Mouse (Mus musculus): ENCODE measurements around the gene Ndufa6. TPM values are rescaled to one million over a fixed set of nuclear protein-coding genes. Genes with fewer than 3 reads are reported as not detected.
"Not testable (repeated sequence)": the region's sequence is repeated elsewhere in the genome, so short reads cannot be mapped to it uniquely, and the experiment has no call there.

Gene Ndufa6
- polyA plus RNA-seq (2012; rRNA removed): 632 and 646 TPM in 2 replicates

DNA sequence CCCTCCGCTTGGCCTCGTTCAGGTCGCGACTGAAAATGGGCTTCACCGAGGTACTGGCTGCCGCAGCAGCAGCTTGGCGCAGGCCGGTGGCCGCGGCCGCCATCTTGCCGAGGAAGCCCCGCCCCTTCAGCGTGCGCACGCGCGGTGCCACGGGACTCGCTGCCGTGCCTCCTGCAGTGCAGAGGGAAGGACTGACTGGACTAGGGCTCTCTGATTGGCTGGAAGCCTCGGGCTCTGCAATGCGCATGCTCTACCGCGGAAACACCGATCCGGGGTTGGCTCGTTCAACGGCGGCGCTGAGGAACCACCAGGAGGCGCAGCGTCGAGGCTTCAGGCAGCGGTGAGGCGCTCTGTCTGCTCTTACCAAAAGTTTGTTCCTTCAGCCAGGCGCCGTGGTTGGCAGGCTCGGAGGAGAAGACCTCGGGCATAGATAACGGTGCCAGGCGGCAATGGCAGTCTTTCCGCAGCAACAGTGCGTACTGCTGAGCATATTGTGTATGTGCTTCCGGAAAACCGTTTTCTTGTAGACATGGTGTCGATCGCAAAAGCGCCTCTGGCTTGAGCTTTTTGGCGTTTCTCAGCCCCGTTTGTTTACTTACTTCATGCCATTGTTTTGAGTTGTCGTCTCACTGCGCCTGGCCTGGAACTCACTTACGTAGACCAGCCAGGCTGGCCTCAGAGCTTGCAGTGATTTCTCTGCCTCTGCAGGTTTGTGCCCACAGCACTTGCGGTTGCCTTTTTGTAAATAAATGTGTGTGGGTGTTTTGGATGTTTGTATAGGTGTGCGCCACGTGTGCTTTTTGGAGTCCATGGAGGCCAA is at the start of gene Ndufa6:
Ndufa6 (minus strand) TSS at position 197 of the 820 bp plus-strand sequence.
- 2% methylated on average over 57 of the region's 57 CpGs for WGBS
- DNase-seq: peak; percentile 99
- Histone ChIP-seq H3K36me3 (ENCODE audit: control insufficient read depth, insufficient read depth, low read length) (peaks cover 3% of the 10 kb centered on the region; the same call in 1 of the 2 replicates), H3K4me3 (ENCODE audit: insufficient read depth, low read depth, low read length) (peak within 1 kb of the TSS; percentile 94), H3K27me3 (replicated peaks; ENCODE audit: control insufficient read depth, insufficient read depth, low read length) (no peaks in the 10 kb centered on the region), H3K27ac (ENCODE audit: insufficient read depth, low read depth, low read length) (peak within 1 kb of the TSS; percentile 97), H3K4me1 (ENCODE audit: control insufficient read depth, insufficient read depth, low read length) (peaks cover 29% of the 10 kb centered on the region)
- TF ChIP-seq POLR2A (IDR thresholded peaks at IDR 0.05; ENCODE audit: low read depth, low read length): peak; percentile 93
- TF ChIP-seq CTCF (conservative IDR thresholded peaks at IDR 0.05; ENCODE audit: insufficient read depth, insufficient read length, low read depth, low read length): peak; percentile 93

GRCm38 (mm10) chr15:82403606-82404005 is 49.5 kb upstream of the Ndufa6 start:
- DNase-seq: no peak
- Histone ChIP-seq H3K36me3 (ENCODE audit: control insufficient read depth, insufficient read depth, low read length) (no peaks in the 10 kb centered on the region), H3K27me3 (replicated peaks; ENCODE audit: control insufficient read depth, insufficient read depth, low read length) (no peaks in the 10 kb centered on the region), H3K4me3 (ENCODE audit: insufficient read depth, low read depth, low read length) (no peak overlapping the region), H3K4me1 (ENCODE audit: control insufficient read depth, insufficient read depth, low read length) (no peaks in the 10 kb centered on the region), H3K27ac (ENCODE audit: insufficient read depth, low read depth, low read length) (no peak overlapping the region)
- WGBS: 93% methylated on average over 9 of the region's 9 CpGs
- TF ChIP-seq POLR2A (IDR thresholded peaks at IDR 0.05; ENCODE audit: low read depth, low read length): no peak
- no peak for TF ChIP-seq CTCF (conservative IDR thresholded peaks at IDR 0.05; ENCODE audit: insufficient read depth, insufficient read length, low read depth, low read length)

DNA sequence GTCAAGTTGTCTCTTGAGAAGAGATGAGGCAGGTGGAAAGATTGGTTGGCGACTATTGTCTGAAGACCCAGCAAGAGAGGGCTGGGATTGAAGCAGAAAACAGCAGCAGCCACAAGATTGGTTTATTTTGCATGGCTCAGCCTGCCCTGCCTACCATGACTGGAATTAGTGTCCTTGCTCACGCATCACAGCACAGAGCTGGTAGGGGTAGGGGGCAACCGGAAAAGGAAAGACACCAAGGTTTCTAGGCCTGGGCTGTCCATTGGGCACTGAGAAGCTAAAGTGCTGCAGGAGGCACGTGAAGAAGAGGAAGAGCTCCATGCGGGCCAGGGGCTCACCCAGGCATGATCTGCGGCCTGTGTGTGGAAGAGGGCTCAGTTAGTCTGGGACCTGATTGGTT is 48.6 kb upstream of the Ndufa6 start:
- WGBS: 93% methylated on average over 6 of the region's 6 CpGs
- Histone ChIP-seq H3K27me3 (replicated peaks; ENCODE audit: control insufficient read depth, insufficient read depth, low read length) (no peaks in the 10 kb centered on the region), H3K36me3 (ENCODE audit: control insufficient read depth, insufficient read depth, low read length) (no peaks in the 10 kb centered on the region), H3K4me1 (ENCODE audit: control insufficient read depth, insufficient read depth, low read length) (no peaks in the 10 kb centered on the region), H3K27ac (ENCODE audit: insufficient read depth, low read depth, low read length) (no peak overlapping the region), H3K4me3 (ENCODE audit: insufficient read depth, low read depth, low read length) (no peak overlapping the region)
- TF ChIP-seq CTCF (conservative IDR thresholded peaks at IDR 0.05; ENCODE audit: insufficient read depth, insufficient read length, low read depth, low read length) (no peak), POLR2A (IDR thresholded peaks at IDR 0.05; ENCODE audit: low read depth, low read length) (no peak)
- DNase-seq: no peak

DNA sequence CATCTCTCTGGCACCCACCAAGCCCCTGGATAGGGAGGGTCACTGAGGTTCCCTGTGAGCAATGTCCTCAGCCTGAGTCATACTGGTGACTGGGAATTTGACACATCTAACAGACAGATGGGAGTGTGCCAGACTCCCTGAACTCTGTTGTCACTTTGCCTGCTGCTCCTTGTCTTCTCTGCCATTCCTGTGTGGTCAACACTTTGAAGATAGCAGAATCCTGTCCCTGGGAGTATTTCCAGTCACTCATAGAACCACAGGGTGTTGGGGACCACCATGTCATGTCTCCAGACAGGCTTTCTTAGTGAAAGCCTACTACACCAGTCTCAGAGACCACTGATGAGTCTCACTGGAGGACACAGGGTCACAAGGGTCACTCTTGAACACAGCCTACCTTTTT is 48.0 kb upstream of the Ndufa6 start:
- Histone ChIP-seq H3K36me3 (ENCODE audit: control insufficient read depth, insufficient read depth, low read length) (no peaks in the 10 kb centered on the region), H3K27me3 (replicated peaks; ENCODE audit: control insufficient read depth, insufficient read depth, low read length) (no peaks in the 10 kb centered on the region), H3K4me3 (ENCODE audit: insufficient read depth, low read depth, low read length) (no peak overlapping the region), H3K27ac (ENCODE audit: insufficient read depth, low read depth, low read length) (no peak overlapping the region), H3K4me1 (ENCODE audit: control insufficient read depth, insufficient read depth, low read length) (no peaks in the 10 kb centered on the region)
- TF ChIP-seq CTCF (conservative IDR thresholded peaks at IDR 0.05; ENCODE audit: insufficient read depth, insufficient read length, low read depth, low read length): no peak
- TF ChIP-seq POLR2A (IDR thresholded peaks at IDR 0.05; ENCODE audit: low read depth, low read length): no peak
- no peak for DNase-seq

GRCm38 (mm10) chr15:82401516-82401915 is 47.4 kb upstream of the Ndufa6 start:
- no peaks in the 10 kb centered on the region for H3K27me3 ChIP-seq (replicated peaks; ENCODE audit: control insufficient read depth, insufficient read depth, low read length)
- H3K36me3 ChIP-seq (ENCODE audit: control insufficient read depth, insufficient read depth, low read length): no peaks in the 10 kb centered on the region
- 63% methylated on average over 2 of the region's 2 CpGs for WGBS
- no peak overlapping the region for H3K27ac ChIP-seq (ENCODE audit: insufficient read depth, low read depth, low read length)
- H3K4me1 ChIP-seq (ENCODE audit: control insufficient read depth, insufficient read depth, low read length): no peaks in the 10 kb centered on the region
- TF ChIP-seq POLR2A (IDR thresholded peaks at IDR 0.05; ENCODE audit: low read depth, low read length) (no peak), CTCF (conservative IDR thresholded peaks at IDR 0.05; ENCODE audit: insufficient read depth, insufficient read length, low read depth, low read length) (no peak)
- no peak for DNase-seq
- H3K4me3 ChIP-seq (ENCODE audit: insufficient read depth, low read depth, low read length): no peak overlapping the region

DNA sequence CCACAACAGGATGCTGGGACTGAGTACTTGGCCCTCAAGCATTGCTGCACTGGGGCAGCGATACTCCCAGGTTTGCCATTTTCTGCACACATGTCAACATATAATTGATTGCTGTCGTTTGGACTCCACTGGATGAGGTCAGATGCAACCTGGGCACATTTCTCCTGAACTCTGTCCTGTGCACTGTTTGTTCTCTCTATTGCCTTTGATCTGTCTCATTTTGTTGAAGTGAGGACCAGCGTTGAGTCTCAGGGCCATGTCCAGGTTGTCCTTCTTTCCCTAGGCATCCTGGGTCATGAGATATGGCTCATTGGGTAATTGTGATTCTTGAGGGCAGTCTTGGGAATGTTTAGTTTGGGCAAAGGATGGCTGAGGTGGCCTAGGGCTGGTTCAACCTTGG is 41.8 kb upstream of the Ndufa6 start:
- 81% methylated on average over 3 of the region's 3 CpGs for WGBS
- not testable (repeated sequence) for H3K4me1 ChIP-seq (ENCODE audit: control insufficient read depth, insufficient read depth, low read length); DNase-seq; H3K4me3 ChIP-seq (ENCODE audit: insufficient read depth, low read depth, low read length); H3K27me3 ChIP-seq (replicated peaks; ENCODE audit: control insufficient read depth, insufficient read depth, low read length); H3K27ac ChIP-seq (ENCODE audit: insufficient read depth, low read depth, low read length); H3K36me3 ChIP-seq (ENCODE audit: control insufficient read depth, insufficient read depth, low read length)

DNA sequence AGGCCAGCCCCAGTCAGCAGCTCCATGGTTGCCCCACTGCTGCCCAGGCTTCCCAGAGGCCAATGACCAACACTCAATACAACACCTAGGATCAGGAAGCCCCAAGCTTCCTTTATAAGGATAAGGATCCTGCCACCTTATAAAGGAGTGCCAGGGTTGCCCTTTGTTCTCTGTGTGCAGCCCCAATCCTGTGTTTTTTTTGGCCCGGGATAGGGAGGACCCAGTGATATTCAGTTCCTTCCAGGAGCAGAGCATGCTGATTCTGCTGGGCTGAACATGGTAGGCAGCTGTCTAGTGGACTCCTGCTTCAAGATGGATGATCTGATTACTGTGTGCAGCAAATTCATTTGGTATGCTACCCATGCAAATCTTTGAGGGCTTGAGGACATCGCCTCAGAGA is 39.8 kb upstream of the Ndufa6 start, which contains the start of gene Cyp2d11:
Cyp2d11 (minus strand) TSS at position 101 of the 400 bp plus-strand sequence.
- DNase-seq; H3K4me3 ChIP-seq (ENCODE audit: insufficient read depth, low read depth, low read length); H3K27ac ChIP-seq (ENCODE audit: insufficient read depth, low read depth, low read length); H3K4me1 ChIP-seq (ENCODE audit: control insufficient read depth, insufficient read depth, low read length); H3K36me3 ChIP-seq (ENCODE audit: control insufficient read depth, insufficient read depth, low read length); H3K27me3 ChIP-seq (replicated peaks; ENCODE audit: control insufficient read depth, insufficient read depth, low read length): not testable (repeated sequence)
- 86% methylated on average over 2 of the region's 2 CpGs for WGBS

GRCm38 (mm10) chr15:82389916-82390315 is 35.8 kb upstream of the Ndufa6 start:
- not testable (repeated sequence) for H3K27ac ChIP-seq (ENCODE audit: insufficient read depth, low read depth, low read length); DNase-seq; H3K27me3 ChIP-seq (replicated peaks; ENCODE audit: control insufficient read depth, insufficient read depth, low read length); H3K36me3 ChIP-seq (ENCODE audit: control insufficient read depth, insufficient read depth, low read length); H3K4me1 ChIP-seq (ENCODE audit: control insufficient read depth, insufficient read depth, low read length); H3K4me3 ChIP-seq (ENCODE audit: insufficient read depth, low read depth, low read length)
- 93% methylated on average over 10 of the region's 10 CpGs for WGBS

Measured in kidney, adult 2 months (tissue).